Mouse (Mus musculus) intestine, postnatal 0 days (tissue): ENCODE measurements around the gene Fshr. TPM values are rescaled to one million over a fixed set of nuclear protein-coding genes. Genes with fewer than 3 reads are reported as not detected.
A peak's percentile ranks its signal among the peaks of the same experiment; 100 is the strongest.

ENCODE experiments used
- ATAC-seq: fragments of 200-750 bp; cut with Nextera tagmentation; 2 replicates; pipeline ENCODE4 v1.8.0; 2017; ENCODE audit warnings: mild to moderate bottlenecking, moderate TSS enrichment, moderate library complexity
- H3K27ac ChIP-seq: fragments of 300-500 bp; sonication (generic); 2 replicates; pipeline ENCODE4 v1.5.1; 2014; ENCODE audit warnings: mild to moderate bottlenecking, low read depth, low read length, moderate library complexity
- H3K27me3 ChIP-seq: fragments of 300-500 bp; sonication (generic); replicated peaks from 2 replicates; pipeline ENCODE4 v1.6.1; 2014; ENCODE audit warnings: low read length, mixed read lengths; ENCODE audit not compliant: control insufficient read depth, insufficient read depth
- H3K36me3 ChIP-seq: fragments of 300-500 bp; sonication (generic); 2 replicates; pipeline ENCODE4 v1.6.1; 2014; ENCODE audit warnings: mild to moderate bottlenecking, moderate library complexity; ENCODE audit not compliant: control insufficient read depth, insufficient read depth
- H3K4me1 ChIP-seq: fragments of 300-500 bp; sonication (generic); replicated peaks from 2 replicates; pipeline ENCODE4 v1.6.1; 2014; ENCODE audit warnings: antibody characterized with exemption, low read length, mixed read lengths; ENCODE audit not compliant: control insufficient read depth, insufficient read depth
- H3K4me2 ChIP-seq: fragments of 300-500 bp; sonication (generic); replicated peaks from 2 replicates; pipeline ENCODE4 v1.6.1; 2014; ENCODE audit warnings: low read depth, mild to moderate bottlenecking, moderate library complexity
- H3K4me3 ChIP-seq: fragments of 300-500 bp; sonication (generic); 2 replicates; pipeline ENCODE4 v1.5.1; 2014; ENCODE audit warnings: low read depth, low read length
- H3K9ac ChIP-seq: fragments of 300-500 bp; sonication (generic); 2 replicates; pipeline ENCODE4 v1.6.1; 2014; ENCODE audit warnings: mild to moderate bottlenecking, low read depth, low read length
- H3K9me3 ChIP-seq: fragments of 300-500 bp; sonication (generic); 2 replicates; pipeline ENCODE4 v1.6.1; 2016; ENCODE audit warnings: mixed run types; ENCODE audit not compliant: control insufficient read depth
- CTCF ChIP-seq: sonication (generic); IDR thresholded peaks from 2 replicates; pipeline ENCODE4 v1.5.1; 2016; ENCODE audit warnings: low read depth, mild to moderate bottlenecking, control low read depth, antibody characterized with exemption, moderate library complexity
- WGBS: fragments of 180-500 bp; shearing (Covaris S2); extraction: QIAGEN DNeasy Blood & Tissue Kit; methylation state at CpG from one replicate; pipeline ENCODE4 v1.1.7; 2014; 5-methylcytosine and 5-hydroxymethylcytosine counted together
- polyA plus RNA-seq: library from polyadenylated mRNA; unstranded; fragments of >200 nt; fragmentation: Nextera tagmentation; extraction: Ambion mirVana; gene quantifications from 2 replicates; pipeline ENCODE4 v1.2.1, GENCODE M21; 2015

Fshr gene
- polyA plus RNA-seq, 1 experiment from 2014 or later: not detected

DNA sequence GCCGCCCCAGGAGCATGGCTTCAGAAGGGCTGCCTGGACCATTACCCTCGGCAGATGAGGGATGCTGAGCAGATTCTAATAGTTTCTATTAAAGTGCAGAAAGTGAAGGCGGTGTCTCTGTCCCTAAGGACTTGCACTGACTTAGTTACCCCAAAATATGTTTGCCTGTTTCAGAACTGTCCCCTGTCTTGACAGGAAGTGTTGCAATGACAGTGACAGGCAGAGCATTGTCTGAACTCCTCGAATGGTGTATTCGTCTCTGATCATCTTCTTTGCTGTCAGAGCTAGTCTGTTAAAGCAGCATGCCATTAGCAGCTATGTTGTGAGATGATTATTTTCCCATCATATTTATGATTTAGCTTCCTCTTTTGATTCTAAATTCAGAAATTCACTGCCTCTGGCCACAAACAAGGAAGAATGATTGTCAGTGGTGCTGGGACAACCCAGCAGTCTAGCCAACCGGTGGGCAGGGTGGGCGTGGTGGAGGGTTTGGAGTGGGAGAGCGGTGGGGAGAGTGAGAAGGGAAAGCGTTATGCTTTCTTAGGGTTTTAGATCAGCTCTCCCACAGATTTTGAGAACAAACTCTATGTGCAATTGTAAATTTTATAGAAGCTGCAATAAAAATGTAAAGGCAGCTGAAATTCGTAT, 219.6 kb downstream of the Fshr start:
- Histone ChIP-seq H3K36me3 (no peaks in the 10 kb centered on the region), H3K9ac (no peak overlapping the region), H3K27me3 (no peaks in the 10 kb centered on the region), H3K27ac (no peak overlapping the region), H3K4me2 (no peak overlapping the region), H3K9me3 (no peaks in the 10 kb centered on the region), H3K4me1 (no peaks in the 10 kb centered on the region), H3K4me3 (no peak overlapping the region)
- no peak for ATAC-seq
- 76% methylated on average over 10 of the region's 10 CpGs for WGBS
- no peak for TF ChIP-seq CTCF

DNA sequence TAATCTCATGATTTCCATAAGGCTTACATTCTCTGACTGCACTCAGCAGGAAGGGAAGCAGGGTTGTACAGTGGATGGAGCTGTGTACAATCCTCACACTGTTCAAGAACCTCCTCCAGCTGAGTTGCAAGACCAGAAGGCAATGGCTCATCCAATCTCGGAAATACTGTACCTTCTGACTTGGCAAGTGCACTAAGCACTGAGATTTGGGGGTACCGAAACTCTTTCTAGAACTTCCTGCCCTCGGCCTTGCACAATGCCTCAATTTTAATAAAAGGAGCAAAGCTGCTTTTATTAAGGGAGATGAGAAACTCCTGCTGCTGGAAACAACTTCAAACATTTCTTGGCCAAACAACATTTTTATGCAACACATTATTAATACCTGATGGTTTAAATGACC, 225.9 kb downstream of the Fshr start:
- no peak for TF ChIP-seq CTCF
- no peak overlapping the region for H3K4me2 ChIP-seq

DNA sequence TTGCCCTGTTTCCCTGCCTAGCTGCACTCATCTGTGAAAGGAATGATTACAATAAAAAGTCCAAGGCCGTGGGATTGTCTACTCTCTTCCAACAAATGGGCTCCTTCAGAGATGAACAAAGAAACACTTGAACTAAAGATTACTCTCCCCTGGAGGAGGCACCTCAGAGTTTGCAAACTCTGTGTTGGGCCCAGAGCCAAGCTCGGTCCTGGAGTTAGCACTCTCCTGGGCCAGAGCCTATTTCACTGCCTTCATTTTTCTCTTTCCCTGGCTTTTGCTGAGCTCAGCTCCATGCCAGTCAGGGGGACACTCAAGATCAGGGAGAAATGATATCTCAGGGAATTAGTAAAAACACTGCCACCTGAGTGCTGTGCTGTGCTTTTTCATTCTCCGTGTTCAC, 234.4 kb downstream of the Fshr start:
- no peaks in the 10 kb centered on the region for H3K9me3 ChIP-seq
- ATAC-seq: no peak
- H3K4me2 ChIP-seq: no peak overlapping the region
- H3K27ac ChIP-seq: no peak overlapping the region
- no peaks in the 10 kb centered on the region for H3K27me3 ChIP-seq
- H3K36me3 ChIP-seq: no peaks in the 10 kb centered on the region
- 68% methylated on average over 3 of the region's 3 CpGs for WGBS
- TF ChIP-seq CTCF: no peak
- H3K9ac ChIP-seq: no peak overlapping the region
- no peak overlapping the region for H3K4me3 ChIP-seq
- no peaks in the 10 kb centered on the region for H3K4me1 ChIP-seq

More for the DNA sequence above, 225.9 kb downstream of the Fshr start:
- no peak for ATAC-seq
- Histone ChIP-seq H3K9me3 (no peaks in the 10 kb centered on the region), H3K4me3 (no peak overlapping the region), H3K9ac (no peak overlapping the region), H3K4me1 (no peaks in the 10 kb centered on the region), H3K36me3 (no peaks in the 10 kb centered on the region), H3K27ac (no peak overlapping the region), H3K27me3 (no peaks in the 10 kb centered on the region)
- WGBS: 77% methylated on average over 3 of the region's 3 CpGs

DNA sequence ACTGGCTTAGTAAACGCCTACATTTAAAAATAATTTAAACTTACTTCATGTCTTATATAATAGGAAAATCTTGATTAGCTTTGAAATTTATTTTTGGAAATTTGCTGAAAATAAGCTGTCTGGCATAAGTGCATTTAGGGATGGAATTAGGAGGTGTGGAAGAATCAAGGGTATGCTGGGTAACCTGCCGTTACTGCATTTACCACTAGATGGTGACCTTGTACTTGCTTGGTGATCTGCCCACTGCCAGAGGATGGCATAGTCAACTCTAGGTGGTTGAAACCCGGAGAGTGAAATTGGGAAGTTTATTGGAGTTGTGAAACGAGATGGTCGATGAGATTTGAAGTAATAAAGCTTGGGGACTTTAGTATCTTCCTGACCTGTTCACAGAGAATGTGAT, 246.5 kb downstream of the Fshr start:
- H3K4me3 ChIP-seq: no peak overlapping the region
- no peaks in the 10 kb centered on the region for H3K27me3 ChIP-seq
- no peak for ATAC-seq
- peak; percentile 86 for TF ChIP-seq CTCF
- H3K4me1 ChIP-seq: no peaks in the 10 kb centered on the region
- H3K36me3 ChIP-seq: no peaks in the 10 kb centered on the region
- 28% methylated on average over 5 of the region's 5 CpGs for WGBS
- no peak overlapping the region for H3K9ac ChIP-seq
- H3K4me2 ChIP-seq: no peak overlapping the region
- H3K9me3 ChIP-seq: no peaks in the 10 kb centered on the region
- no peak overlapping the region for H3K27ac ChIP-seq

DNA sequence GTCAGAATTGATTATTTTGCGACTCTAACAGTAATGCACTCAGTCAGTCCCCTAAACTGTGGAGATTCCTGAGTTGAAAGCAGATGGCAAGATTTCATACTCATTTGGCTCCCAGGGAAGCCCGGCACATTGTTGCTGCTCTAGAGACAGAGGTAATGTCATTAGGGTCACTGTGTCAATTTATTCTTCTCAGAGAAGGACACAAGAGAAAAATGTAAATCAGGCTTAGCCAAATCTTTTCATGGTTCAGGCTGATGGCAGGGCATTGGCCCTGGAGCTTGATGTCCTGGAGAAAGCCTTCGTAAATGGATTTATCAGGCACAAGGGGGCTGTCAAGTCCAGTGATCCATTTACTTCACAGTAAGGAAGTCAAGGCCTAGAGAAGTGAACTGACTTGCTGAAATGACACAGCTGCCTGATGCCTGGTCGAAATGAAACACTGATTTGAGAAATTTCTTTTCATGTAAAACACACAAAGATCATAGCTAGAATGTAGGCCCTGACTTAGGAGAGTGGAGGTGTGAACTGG, 262.3 kb downstream of the Fshr start:
- Histone ChIP-seq H3K4me1 (no peaks in the 10 kb centered on the region), H3K27ac (no peak overlapping the region), H3K4me3 (no peak overlapping the region), H3K4me2 (no peak overlapping the region), H3K9ac (no peak overlapping the region), H3K27me3 (no peaks in the 10 kb centered on the region), H3K9me3 (no peaks in the 10 kb centered on the region), H3K36me3 (no peaks in the 10 kb centered on the region)
- 42% methylated on average over 4 of the region's 4 CpGs for WGBS
- ATAC-seq: no peak
- no peak for TF ChIP-seq CTCF

DNA sequence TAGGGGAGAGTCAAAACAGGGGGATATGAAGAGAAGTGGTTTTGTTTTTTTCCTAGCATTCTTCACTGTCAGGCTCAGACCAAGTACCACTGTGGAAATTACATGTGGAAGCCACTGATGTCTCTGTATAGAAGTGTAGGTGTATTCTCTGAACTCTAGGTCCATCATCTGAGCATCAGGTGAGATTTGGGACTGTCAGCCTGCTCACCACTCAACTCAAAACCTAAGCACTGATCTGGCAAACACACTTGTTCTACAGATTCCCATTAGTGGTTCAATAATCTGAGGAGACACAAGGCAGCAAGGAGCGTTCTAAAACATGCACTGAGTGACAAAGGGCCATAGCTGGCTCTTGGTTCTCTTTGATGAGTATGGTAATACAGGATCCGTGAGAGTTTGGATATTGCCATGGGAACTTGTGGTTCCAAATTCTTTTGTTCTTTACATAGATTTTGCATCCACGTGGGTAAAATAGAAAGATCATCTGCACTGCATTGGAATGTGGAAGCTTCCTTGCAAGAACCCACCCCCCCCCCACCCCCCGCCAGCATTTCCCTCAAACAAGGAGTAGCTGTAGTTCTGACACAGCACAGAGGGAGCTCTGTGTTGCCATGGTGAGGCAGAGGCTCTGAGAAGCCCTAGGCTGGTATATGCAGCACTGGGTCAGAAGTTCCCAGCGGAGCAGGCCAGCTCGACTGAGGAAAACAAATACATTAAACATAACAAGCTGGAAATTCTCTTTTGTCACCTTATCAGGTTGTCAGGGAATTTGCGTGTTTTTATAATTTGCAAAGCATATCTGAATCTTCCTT, 262.9 kb downstream of the Fshr start:
- WGBS: 25% methylated on average over 7 of the region's 7 CpGs
- no peaks in the 10 kb centered on the region for H3K9me3 ChIP-seq
- H3K4me3 ChIP-seq: no peak overlapping the region
- no peak for TF ChIP-seq CTCF
- no peaks in the 10 kb centered on the region for H3K4me1 ChIP-seq
- no peak overlapping the region for H3K9ac ChIP-seq
- ATAC-seq: no peak
- no peaks in the 10 kb centered on the region for H3K27me3 ChIP-seq
- H3K27ac ChIP-seq: no peak overlapping the region
- no peak overlapping the region for H3K4me2 ChIP-seq
- H3K36me3 ChIP-seq: no peaks in the 10 kb centered on the region
